Mouse (Mus musculus) megakaryocyte, embryonic 14.5 days (primary cell): ENCODE measurements around the gene Sbk1.

Source experiments
- FLI1 ChIP-seq: IDR thresholded peaks from 2 replicates; pipeline ENCODE4 v1.6.1; 2012; ENCODE audit warnings: low read length, inconsistent platforms, mixed read lengths
- GATA1 ChIP-seq: IDR thresholded peaks from 3 replicates; pipeline ENCODE4 v1.6.1; 2012; ENCODE audit warnings: mixed read lengths, low read length, inconsistent platforms, borderline replicate concordance

DNA sequence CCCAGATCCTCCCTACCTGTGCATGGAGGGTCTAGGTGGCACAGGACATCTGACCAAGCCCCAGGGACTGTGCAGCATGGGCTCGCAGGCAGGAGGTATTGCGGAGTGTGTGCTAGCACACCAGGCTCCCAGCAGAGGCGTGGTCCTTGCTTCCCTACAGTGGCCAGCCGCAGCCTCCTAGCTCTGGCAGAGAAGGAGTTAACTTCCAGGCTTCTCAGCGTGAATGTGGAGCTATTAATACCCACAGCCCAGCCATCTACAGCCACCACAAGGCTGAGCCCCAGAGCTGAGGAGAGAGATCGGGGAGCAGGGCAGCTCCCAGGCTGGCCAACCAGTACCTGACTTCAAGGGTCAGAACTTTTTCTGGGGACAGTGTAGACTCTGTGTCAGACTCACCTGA lies 24.3 kb upstream of the Sbk1 start:
- no peak for TF ChIP-seq GATA1
- no peak for TF ChIP-seq FLI1
